Mouse (Mus musculus) heart, embryonic 15.5 days (tissue): ENCODE measurements around the gene Smox. TPM values are rescaled to one million over a fixed set of nuclear protein-coding genes. Genes with fewer than 3 reads are reported as not detected.
A peak's percentile ranks its signal among the peaks of the same experiment; 100 is the strongest.

Experiments
- ATAC-seq: fragments of 200-750 bp; cut with Nextera tagmentation; replicated peaks from 2 replicates; pipeline ENCODE4 v1.8.0; 2017; ENCODE audit warnings: low read depth, moderate TSS enrichment; ENCODE audit not compliant: insufficient number of reproducible peaks, insufficient read depth, low FRiP score
- H3K27ac ChIP-seq: fragments of 300-500 bp; sonication (generic); 2 replicates; pipeline ENCODE4 v1.5.1; 2015; ENCODE audit warnings: mild to moderate bottlenecking, inconsistent platforms
- H3K27me3 ChIP-seq: fragments of 300-500 bp; sonication (generic); 2 replicates; pipeline ENCODE4 v1.6.1; 2015; ENCODE audit warnings: inconsistent platforms
- H3K36me3 ChIP-seq: fragments of 300-500 bp; sonication (generic); 2 replicates; pipeline ENCODE4 v1.6.1; 2015; ENCODE audit warnings: mild to moderate bottlenecking, inconsistent platforms
- H3K4me1 ChIP-seq: fragments of 300-500 bp; sonication (generic); replicated peaks from 2 replicates; pipeline ENCODE4 v1.6.1; 2015; ENCODE audit warnings: inconsistent platforms
- H3K4me2 ChIP-seq: fragments of 300-500 bp; sonication (generic); 2 replicates; pipeline ENCODE4 v1.6.1; 2015; ENCODE audit warnings: inconsistent platforms, mild to moderate bottlenecking, moderate library complexity
- H3K4me3 ChIP-seq: fragments of 300-500 bp; sonication (generic); 2 replicates; pipeline ENCODE4 v1.5.1; 2015; ENCODE audit warnings: mild to moderate bottlenecking, inconsistent platforms
- H3K9ac ChIP-seq: fragments of 300-500 bp; sonication (generic); 2 replicates; pipeline ENCODE4 v1.6.1; 2015; ENCODE audit warnings: mild to moderate bottlenecking, inconsistent platforms
- H3K9me3 ChIP-seq: fragments of 300-500 bp; sonication (generic); replicated peaks from 2 replicates; pipeline ENCODE4 v1.6.1; 2016; ENCODE audit warnings: inconsistent platforms
- WGBS: fragments of 180-500 bp; shearing (Covaris S2); methylation state at CpG from one replicate; pipeline ENCODE4 v1.1.7; 2015; ENCODE audit warnings: mixed read lengths; 5-methylcytosine and 5-hydroxymethylcytosine counted together
- polyA plus RNA-seq: library from polyadenylated mRNA; unstranded; fragments of >200 nt; fragmentation: Nextera tagmentation; extraction: Ambion mirVana; gene quantifications from 2 replicates; pipeline ENCODE4 v1.2.1, GENCODE M21; 2015

The Smox gene
- polyA plus RNA-seq, 1 experiment from 2014 or later = 28.4 TPM

GRCm38 (mm10) chr2:131552736-131553400 lies 61.6 kb downstream of the Smox start:
- no peaks in the 10 kb centered on the region for H3K36me3 ChIP-seq
- 26% methylated on average over 9 of the region's 9 CpGs for WGBS
- no peak overlapping the region for H3K9ac ChIP-seq
- H3K27ac ChIP-seq = no peak overlapping the region
- H3K4me1 ChIP-seq = peaks cover 9% of the 10 kb centered on the region
- no peak for ATAC-seq
- H3K9me3 ChIP-seq = no peaks in the 10 kb centered on the region
- H3K27me3 ChIP-seq = peaks cover 82% of the 10 kb centered on the region
- H3K4me2 ChIP-seq = no peak overlapping the region
- H3K4me3 ChIP-seq = no peak overlapping the region

- Histone ChIP-seq H3K9me3 (no peaks in the 10 kb centered on the region), H3K27ac (no peak overlapping the region), H3K4me3 (no peak overlapping the region), H3K27me3 (peaks cover 85% of the 10 kb centered on the region), H3K36me3 (no peaks in the 10 kb centered on the region), H3K9ac (no peak overlapping the region), H3K4me1 (peaks cover 23% of the 10 kb centered on the region), H3K4me2 (no peak overlapping the region)
- ATAC-seq = no peak
- WGBS = 67% methylated on average over 2 of the region's 2 CpGs
These were observed 66.6 kb downstream of the Smox start for GRCm38 (mm10) chr2:131557896-131558295.

- 52% methylated on average over 2 of the region's 2 CpGs for WGBS
- peak overlapping the region; percentile 92 for H3K4me2 ChIP-seq
- ATAC-seq = no peak
- H3K36me3 ChIP-seq = no peaks in the 10 kb centered on the region
- H3K9ac ChIP-seq = no peak overlapping the region
- H3K27ac ChIP-seq = no peak overlapping the region
- no peaks in the 10 kb centered on the region for H3K9me3 ChIP-seq
- H3K4me3 ChIP-seq = peak overlapping the region; percentile 68
- peaks cover 23% of the 10 kb centered on the region for H3K4me1 ChIP-seq
- H3K27me3 ChIP-seq = peaks cover 80% of the 10 kb centered on the region
These were observed 69.1 kb downstream of the Smox start for GRCm38 (mm10) chr2:131560205-131560919.

- H3K27me3 ChIP-seq = peaks cover 79% of the 10 kb centered on the region
- H3K4me1 ChIP-seq = peaks cover 23% of the 10 kb centered on the region
- peak overlapping the region; percentile 92 for H3K4me2 ChIP-seq
- H3K4me3 ChIP-seq = peak overlapping the region; percentile 68
- 4% methylated on average over 33 of the region's 33 CpGs for WGBS
- no peaks in the 10 kb centered on the region for H3K36me3 ChIP-seq
- ATAC-seq = no peak
- peak overlapping the region; percentile 57 for H3K9ac ChIP-seq
- no peaks in the 10 kb centered on the region for H3K9me3 ChIP-seq
- H3K27ac ChIP-seq = no peak overlapping the region
These were observed 70.1 kb downstream of the Smox start for GRCm38 (mm10) chr2:131561344-131561870.

- H3K27ac ChIP-seq = 0 out of 2 replicates have a peak within 1 kb of the TSS, but pooled peaks have one; percentile 2
- WGBS = 1% methylated on average over 71 of the region's 82 CpGs
- peak within 1 kb of the TSS; percentile 68 for H3K4me3 ChIP-seq
- peak; percentile 75 for ATAC-seq
- H3K36me3 ChIP-seq = no peaks in the 10 kb centered on the region
- H3K4me2 ChIP-seq = peak within 1 kb of the TSS; percentile 92
- no peaks in the 10 kb centered on the region for H3K9me3 ChIP-seq
- peak within 1 kb of the TSS; percentile 57 for H3K9ac ChIP-seq
- peaks cover 73% of the 10 kb centered on the region for H3K27me3 ChIP-seq
- H3K4me1 ChIP-seq = peaks cover 23% of the 10 kb centered on the region
These were observed 70.7 kb downstream of the Smox start, which contains the start of gene Adra1d for GRCm38 (mm10) chr2:131561891-131562585. TSS of gene Adra1d (minus strand) at chr2:131562283.

GRCm38 (mm10) chr2:131562586-131563122 lies 71.4 kb downstream of the Smox start:
- peak overlapping the region; percentile 68 for H3K4me3 ChIP-seq
- under 1% methylated on average over 27 of the region's 30 CpGs for WGBS
- no peaks in the 10 kb centered on the region for H3K36me3 ChIP-seq
- H3K27me3 ChIP-seq = peaks cover 67% of the 10 kb centered on the region
- H3K9ac ChIP-seq = peak overlapping the region; percentile 57
- H3K9me3 ChIP-seq = no peaks in the 10 kb centered on the region
- H3K27ac ChIP-seq = 0 out of 2 replicates have a peak overlapping the region, but pooled peaks have one; percentile 2
- peak overlapping the region; percentile 92 for H3K4me2 ChIP-seq
- peak; percentile 83 for ATAC-seq
- H3K4me1 ChIP-seq = peaks cover 23% of the 10 kb centered on the region

Other genes starting within 250 kb of the Smox start
- gene Pank2, start 229.0 kb upstream of the Smox start, polyA plus RNA-seq = 24.2 and 24.4 TPM in 2 replicates
- gene Rnf24, start 138.6 kb upstream of the Smox start, polyA plus RNA-seq = 2.0 and 2.3 TPM in 2 replicates
- gene Adra1d, start 70.8 kb downstream of the Smox start, polyA plus RNA-seq = 0.62 and 1.7 TPM in 2 replicates